Mouse (Mus musculus) right cerebral cortex, postnatal 14 days (tissue): ENCODE measurements around the gene Gm11168.
"Not testable (repeated sequence)": the region's sequence is repeated elsewhere in the genome, so short reads cannot be mapped to it uniquely, and the experiment has no call there.

ENCODE experiments used
- DNase-seq: peaks from one replicate; pipeline ENCODE4 v3.0.0; 2022

Gm11168 gene

DNA sequence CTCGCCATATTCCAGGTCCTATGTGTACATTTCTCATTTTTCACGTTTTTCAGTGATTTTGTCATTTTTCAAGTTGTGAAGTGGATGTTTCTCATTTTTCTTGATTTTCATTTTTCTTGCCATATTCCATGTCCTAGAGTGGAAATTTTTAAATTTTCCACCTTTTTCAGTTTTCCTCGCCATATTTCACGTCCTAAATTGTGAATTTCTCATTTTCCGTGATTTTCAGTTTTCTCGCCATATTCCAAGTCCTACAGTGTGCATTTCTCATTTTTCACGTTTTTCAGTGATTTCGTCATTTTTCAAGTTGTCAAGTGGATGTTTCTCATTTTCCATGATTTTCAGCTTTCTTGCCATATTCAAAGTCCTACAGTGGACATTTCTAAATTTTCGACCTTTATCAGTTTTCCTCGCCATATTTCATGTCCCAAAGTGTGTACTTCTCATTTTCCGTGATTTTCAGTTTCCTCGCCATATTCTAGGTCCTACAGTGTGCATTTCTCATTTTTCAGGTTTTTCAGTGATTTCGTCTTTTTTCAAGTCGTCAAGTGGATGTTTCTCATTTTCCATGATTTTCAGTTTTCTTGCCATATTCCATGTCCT, at the start of gene Gm11168:
Gm11168 (plus strand) TSS at position 553 of the 603 bp plus-strand sequence.
- DNase-seq = not testable (repeated sequence)

DNA sequence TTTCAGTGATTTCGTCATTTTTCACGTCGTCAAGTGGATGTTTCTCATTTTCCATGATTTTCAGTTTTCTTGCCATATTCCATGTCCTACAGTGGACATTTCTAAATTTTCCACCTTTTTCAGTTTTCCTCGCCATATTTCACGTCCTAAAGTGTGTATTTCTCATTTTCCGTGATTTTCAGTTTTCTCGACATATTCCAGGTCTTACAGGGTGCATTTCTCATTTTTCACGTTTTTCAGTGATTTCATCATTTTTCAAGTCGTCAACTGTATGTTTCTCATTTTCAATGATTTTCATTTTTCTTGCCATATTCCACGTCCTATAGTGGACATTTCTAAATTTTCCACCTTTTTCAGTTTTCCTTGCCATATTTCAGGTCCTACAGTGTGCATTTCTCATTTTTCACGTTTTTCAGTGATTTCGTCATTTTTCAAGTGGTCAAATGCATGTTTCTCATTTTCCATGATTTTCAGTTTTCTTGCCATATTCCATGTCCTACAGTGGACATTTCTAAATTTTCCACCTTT, 2.6 kb upstream of the Gm11168 start, which contains the start of gene Gm10722:
Gm10722 (plus strand) TSS at position 478 of the 528 bp plus-strand sequence.
- not testable (repeated sequence) for DNase-seq

DNA sequence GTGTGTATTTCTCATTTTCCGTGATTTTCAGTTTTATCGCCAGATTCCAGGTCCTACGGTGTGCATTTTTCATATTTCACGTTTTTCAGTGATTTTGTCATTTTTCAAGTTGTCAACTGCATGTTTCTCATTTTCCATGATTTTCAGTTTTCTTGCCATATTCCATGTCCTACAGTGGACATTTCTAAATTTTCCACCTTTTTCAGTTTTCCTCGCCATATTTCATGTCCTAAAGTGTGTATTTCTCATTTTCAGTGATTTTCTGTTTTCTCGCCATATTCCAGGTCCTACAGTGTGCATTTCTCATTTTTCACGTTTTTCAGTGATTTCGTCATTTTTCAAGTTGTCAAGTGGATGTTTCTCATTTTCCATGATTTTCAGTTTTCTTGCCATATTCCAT, 2.1 kb upstream of the Gm11168 start:
- DNase-seq = not testable (repeated sequence)

DNA sequence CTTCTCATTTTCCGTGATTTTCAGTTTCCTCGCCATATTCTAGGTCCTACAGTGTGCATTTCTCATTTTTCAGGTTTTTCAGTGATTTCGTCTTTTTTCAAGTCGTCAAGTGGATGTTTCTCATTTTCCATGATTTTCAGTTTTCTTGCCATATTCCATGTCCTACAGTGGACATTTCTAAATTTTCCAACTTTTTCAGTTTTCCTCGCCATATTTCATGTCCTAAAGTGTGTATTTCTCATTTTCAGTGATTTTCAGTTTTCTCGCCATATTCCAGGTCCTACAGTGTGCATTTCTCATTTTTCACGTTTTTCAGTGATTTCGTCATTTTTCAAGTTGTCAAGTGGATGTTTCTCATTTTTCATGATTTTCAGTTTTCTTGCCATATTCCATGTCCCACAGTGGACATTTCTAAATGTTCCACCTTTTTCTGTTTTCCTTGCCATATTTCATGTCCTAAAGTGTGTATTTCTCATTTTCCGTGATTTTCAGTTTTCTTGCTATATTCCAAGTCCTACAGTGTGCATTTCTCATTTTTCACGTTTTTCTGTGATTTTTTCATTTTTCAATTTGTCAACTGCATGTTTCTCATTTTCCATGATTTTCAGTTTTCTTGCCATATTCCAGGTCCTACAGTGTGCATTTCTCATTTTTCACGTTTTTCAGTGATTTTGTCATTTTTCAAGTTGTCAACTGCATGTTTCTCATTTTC, 1.0 kb upstream of the Gm11168 start:
- peak; percentile 24 for DNase-seq

DNA sequence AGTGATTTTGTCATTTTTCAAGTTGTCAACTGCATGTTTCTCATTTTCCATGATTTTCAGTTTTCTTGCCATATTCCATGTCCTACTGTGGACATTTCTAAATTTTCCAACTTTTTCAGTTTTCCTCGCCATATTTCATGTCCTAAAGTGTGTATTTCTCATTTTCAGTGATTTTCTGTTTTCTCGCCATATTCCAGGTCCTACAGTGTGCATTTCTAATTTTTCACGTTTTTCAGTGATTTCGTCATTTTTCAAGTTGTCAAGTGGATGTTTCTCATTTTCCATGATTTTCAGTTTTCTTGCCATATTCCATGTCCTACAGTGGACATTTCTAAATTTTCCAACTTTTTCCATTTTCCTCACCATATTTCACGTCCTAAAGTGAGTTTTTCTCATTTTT, 3.0 kb downstream of the Gm11168 start:
- not testable (repeated sequence) for DNase-seq

DNA sequence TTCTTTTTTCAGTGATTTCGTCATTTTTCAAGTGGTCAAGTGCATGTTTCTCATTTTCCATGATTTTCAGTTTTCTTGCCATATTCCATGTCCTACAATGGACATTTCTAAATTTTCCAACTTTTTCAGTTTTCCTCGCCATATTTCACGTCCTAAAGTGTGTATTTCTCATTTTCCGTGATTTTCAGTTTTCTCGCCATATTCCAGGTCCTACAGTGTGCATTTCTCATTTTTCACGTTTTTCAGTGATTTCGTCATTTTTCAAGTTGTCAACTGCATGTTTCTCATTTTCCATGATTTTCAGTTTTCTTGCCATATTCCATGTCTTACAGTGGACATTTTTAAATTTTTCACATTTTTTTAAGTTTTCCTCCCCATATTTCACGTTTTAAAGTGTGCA, 3.5 kb downstream of the Gm11168 start:
- DNase-seq = not testable (repeated sequence)

DNA sequence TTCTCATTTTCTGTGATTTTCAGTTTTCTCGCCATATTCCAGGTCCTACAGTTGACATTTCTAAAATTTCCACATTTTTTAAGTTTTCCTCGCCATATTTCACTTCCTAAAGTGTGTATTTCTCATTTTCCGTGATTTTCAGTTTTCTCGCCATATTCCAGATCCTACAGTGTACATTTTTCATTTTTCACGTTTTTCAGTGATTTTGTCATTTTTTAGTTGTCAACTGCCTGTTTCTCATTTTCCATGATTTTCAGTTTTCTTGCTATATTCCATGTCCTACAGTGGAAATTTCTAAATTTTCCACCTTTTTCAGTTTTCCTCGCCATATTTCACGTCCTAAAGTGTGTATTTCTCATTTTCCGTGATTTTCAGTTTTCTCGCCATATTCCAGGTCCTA, 4.1 kb downstream of the Gm11168 start:
- not testable (repeated sequence) for DNase-seq

DNA sequence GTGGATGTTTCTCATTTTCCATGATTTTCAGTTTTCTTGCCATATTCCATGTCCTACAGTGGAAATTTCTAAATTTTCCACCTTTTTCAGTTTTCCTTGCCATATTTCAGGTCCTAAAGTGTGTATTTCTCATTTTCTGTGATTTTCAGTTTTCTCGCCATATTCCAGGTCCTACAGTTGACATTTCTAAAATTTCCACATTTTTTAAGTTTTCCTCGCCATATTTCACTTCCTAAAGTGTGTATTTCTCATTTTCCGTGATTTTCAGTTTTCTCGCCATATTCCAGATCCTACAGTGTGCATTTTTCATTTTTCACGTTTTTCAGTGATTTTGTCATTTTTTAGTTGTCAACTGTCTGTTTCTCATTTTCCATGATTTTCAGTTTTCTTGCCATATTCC, 6.2 kb downstream of the Gm11168 start:
- not testable (repeated sequence) for DNase-seq

DNA sequence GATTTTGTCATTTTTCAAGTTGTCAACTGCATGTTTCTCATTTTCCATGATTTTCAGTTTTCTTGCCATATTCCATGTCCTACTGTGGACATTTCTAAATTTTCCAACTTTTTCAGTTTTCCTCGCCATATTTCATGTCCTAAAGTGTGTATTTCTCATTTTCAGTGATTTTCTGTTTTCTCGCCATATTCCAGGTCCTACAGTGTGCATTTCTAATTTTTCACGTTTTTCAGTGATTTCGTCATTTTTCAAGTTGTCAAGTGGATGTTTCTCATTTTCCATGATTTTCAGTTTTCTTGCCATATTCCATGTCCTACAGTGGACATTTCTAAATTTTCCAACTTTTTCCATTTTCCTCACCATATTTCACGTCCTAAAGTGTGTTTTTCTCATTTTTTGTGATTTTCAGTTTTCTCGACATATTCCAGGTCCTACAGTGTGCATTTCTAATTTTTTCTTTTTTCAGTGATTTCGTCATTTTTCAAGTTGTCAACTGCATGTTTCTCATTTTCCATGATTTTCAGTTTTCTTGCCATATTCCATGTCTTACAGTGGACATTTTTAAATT, 9.0 kb downstream of the Gm11168 start:
- not testable (repeated sequence) for DNase-seq

DNA sequence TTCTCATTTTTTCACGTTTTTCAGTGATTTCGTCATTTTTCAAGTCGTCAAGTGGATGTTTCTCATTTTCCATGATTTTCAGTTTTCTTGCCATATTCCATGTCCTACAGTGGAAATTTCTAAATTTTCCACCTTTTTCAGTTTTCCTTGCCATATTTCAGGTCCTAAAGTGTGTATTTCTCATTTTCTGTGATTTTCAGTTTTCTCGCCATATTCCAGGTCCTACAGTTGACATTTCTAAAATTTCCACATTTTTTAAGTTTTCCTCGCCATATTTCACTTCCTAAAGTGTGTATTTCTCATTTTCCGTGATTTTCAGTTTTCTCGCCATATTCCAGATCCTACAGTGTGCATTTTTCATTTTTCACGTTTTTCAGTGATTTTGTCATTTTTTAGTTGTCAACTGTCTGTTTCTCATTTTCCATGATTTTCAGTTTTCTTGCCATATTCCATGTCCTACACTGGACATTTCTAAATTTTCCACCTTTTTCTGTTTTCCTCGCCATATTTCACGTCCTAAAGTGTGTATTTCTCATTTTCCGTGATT, 9.7 kb downstream of the Gm11168 start, which contains the start of gene Gm10721:
Gm10721 (plus strand) TSS at position 408 of the 547 bp plus-strand sequence.
- DNase-seq = not testable (repeated sequence)

DNA sequence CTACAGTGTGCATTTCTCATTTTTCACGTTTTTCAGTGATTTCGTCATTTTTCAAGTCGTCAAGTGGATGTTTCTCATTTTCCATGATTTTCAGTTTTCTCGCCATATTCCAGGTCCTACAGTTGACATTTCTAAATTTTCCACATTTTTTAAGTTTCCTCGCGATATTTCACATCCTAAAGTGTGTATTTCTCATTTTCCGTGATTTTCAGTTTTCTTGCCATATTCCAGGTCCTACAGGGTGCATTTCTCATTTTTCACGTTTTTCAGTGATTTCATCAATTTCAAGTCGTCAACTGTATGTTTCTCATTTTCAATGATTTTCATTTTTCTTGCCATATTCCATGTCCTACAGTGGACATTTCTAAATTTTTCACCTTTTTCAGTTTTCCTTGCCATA, 12.2 kb downstream of the Gm11168 start, which contains the start of gene Gm10720:
Gm10720 (plus strand) TSS at position 301 of the 400 bp plus-strand sequence.
- DNase-seq = not testable (repeated sequence)

DNA sequence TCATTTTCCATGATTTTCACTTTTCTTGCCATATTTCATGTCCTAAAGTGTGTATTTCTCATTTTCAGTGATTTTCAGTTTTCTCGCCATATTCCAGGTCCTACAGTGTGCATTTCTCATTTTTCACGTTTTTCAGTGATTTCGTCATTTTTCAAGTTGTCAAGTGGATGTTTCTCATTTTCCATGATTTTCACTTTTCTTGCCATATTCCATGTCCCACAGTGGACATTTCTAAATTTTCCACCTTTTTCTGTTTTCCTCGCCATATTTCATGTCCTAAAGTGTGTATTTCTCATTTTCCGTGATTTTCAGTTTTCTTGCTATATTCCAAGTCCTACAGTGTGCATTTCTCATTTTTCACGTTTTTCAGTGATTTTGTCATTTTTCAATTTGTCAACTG, 12.8 kb downstream of the Gm11168 start:
- DNase-seq = not testable (repeated sequence)

DNA sequence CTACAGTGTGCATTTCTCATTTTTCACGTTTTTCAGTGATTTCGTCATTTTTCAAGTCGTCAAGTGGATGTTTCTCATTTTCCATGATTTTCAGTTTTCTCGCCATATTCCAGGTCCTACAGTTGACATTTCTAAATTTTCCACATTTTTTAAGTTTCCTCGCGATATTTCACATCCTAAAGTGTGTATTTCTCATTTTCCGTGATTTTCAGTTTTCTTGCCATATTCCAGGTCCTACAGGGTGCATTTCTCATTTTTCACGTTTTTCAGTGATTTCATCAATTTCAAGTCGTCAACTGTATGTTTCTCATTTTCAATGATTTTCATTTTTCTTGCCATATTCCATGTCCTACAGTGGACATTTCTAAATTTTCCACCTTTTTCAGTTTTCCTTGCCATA, 14.0 kb downstream of the Gm11168 start, which contains the start of gene Gm10719:
Gm10719 (plus strand) TSS at position 301 of the 400 bp plus-strand sequence.
- DNase-seq = not testable (repeated sequence)

DNA sequence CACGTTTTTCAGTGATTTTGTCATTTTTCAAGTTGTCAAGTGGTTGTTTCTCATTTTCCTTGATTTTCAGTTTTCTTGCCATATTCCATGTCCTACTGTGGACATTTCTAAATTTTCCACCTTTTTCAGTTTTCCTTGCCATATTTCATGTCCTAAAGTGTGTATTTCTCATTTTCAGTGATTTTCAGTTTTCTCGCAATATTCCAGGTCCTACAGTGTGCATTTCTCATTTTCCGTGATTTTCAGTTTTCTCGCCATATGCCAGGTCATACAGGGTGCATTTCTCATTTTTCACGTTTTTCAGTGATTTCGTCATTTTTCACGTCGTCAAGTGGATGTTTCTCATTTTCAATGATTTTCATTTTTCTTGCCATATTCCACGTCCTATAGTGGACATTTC, 15.8 kb downstream of the Gm11168 start:
- peak; percentile 23 for DNase-seq

DNA sequence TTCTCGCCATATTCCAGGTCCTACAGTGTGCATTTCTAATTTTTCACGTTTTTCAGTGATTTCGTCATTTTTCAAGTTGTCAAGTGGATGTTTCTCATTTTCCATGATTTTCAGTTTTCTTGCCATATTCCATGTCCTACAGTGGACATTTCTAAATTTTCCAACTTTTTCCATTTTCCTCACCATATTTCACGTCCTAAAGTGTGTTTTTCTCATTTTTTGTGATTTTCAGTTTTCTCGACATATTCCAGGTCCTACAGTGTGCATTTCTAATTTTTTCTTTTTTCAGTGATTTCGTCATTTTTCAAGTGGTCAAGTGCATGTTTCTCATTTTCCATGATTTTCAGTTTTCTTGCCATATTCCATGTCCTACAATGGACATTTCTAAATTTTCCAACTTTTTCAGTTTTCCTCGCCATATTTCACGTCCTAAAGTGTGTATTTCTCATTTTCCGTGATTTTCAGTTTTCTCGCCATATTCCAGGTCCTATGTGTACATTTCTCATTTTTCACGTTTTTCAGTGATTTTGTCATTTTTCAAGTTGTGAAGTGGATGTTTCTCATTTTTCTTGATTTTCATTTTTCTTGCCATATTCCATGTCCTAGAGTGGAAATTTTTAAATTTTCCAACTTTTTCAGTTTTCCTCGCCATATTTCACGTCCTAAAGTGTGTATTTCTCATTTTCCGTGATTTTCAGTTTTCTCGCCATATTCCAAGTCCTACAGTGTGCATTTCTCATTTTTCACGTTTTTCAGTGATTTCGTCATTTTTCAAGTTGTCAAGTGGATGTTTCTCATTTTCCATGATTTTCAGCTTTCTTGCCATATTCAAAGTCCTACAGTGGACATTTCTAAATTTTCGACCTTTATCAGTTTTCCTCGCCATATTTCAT, 16.9 kb downstream of the Gm11168 start:
- not testable (repeated sequence) for DNase-seq

DNA sequence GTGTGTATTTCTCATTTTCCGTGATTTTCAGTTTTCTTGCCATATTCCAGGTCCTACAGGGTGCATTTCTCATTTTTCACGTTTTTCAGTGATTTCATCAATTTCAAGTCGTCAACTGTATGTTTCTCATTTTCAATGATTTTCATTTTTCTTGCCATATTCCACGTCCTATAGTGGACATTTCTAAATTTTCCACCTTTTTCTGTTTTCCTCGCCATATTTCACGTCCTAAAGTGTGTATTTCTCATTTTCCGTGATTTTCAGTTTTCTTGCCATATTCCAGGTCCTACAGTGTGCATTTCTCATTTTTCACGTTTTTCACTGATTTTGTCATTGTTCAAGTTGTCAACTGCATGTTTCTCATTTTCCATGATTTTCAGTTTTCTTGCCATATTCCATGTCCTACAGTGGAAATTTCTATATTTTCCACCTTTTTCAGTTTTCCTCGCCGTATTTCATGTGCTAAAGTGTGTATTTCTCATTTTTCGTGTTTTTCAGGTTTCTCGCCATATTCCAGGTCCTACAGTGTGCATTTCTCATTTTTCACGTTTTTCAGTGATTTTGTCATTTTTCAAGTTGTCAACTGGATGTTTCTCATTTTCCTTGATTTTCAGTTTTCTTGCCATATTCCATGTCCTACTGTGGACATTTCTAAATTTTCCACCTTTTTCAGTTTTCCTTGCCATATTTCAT, 19.3 kb downstream of the Gm11168 start:
- DNase-seq = peak; percentile 1

DNA sequence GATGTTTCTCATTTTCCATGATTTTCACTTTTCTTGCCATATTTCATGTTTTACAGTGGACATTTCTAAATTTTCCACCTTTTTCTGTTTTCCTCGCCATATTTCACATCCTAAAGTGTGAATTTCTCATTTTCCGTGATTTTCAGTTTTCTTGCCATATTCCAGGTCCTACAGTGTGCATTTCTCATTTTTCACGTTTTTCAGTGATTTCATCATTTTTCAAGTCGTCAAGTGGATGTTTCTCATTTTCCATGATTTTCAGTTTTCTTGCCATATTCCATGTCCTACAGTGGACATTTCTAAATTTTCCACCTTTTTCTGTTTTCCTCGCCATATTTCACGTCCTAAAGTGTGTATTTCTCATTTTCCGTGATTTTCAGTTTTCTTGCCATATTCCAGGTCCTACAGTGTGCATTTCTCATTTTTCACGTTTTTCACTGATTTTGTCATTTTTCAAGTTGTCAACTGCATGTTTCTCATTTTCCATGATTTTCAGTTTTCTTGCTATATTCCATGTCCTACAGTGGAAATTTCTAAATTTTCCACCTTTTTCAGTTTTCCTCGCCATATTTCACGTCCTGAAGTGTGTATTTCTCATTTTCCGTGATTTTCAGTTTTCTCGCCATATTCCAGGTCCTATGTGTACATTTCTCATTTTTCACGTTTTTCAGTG, 20.3 kb downstream of the Gm11168 start, which contains the start of gene Gm10718:
Gm10718 (plus strand) TSS at position 236 of the 673 bp plus-strand sequence.
- DNase-seq = not testable (repeated sequence)

DNA sequence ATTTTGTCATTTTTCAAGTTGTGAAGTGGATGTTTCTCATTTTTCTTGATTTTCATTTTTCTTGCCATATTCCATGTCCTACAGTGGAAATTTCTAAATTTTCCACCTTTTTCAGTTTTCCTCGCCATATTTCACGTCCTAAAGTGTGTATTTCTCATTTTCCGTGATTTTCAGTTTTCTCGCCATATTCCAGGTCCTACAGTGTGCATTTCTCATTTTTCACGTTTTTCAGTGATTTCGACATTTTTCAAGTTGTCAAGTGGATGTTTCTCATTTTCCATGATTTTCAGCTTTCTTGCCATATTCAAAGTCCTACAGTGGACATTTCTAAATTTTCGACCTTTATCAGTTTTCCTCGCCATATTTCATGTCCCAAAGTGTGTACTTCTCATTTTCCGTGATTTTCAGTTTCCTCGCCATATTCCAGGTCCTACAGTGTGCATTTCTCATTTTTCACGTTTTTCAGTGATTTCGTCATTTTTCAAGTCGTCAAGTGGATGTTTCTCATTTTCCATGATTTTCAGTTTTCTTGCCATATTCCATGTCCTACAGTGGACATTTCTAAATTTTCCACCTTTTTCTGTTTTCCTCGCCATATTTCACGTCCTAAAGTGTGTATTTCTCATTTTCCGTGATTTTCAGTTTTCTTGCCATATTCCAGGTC, 21.0 kb downstream of the Gm11168 start:
- DNase-seq = peak; percentile 1

DNA sequence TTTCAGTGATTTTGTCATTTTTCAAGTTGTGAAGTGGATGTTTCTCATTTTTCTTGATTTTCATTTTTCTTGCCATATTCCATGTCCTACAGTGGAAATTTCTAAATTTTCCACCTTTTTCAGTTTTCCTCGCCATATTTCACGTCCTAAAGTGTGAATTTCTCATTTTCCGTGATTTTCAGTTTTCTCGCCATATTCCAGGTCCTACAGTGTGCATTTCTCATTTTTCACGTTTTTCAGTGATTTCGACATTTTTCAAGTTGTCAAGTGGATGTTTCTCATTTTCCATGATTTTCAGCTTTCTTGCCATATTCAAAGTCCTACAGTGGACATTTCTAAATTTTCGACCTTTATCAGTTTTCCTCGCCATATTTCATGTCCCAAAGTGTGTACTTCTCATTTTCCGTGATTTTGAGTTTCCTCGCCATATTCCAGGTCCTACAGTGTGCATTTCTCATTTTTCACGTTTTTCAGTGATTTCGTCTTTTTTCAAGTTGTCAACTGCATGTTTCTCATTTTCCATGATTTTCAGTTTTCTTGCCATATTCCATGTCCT, 21.8 kb downstream of the Gm11168 start, which contains the start of gene Gm10717:
Gm10717 (plus strand) TSS at position 506 of the 556 bp plus-strand sequence.
- DNase-seq = peak; percentile 2

DNA sequence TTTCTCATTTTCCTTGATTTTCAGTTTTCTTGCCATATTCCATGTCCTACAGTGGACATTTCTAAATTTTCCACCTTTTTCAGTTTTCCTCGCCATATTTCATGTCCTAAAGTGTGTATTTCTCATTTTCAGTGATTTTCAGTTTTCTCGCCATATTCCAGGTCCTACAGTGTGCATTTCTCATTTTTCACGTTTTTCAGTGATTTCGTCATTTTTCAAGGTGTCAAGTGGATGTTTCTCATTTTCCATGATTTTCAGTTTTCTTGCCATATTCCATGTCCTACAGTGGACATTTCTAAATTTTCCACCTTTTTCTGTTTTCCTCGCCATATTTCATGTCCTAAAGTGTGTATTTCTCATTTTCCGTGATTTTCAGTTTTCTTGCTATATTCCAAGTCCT, 22.5 kb downstream of the Gm11168 start:
- DNase-seq = peak; percentile 2
